Mouse (Mus musculus): ENCODE measurements around the gene Gm17364. TPM values are rescaled to one million over a fixed set of nuclear protein-coding genes. Genes with fewer than 3 reads are reported as not detected.
A peak's percentile ranks its signal among the peaks of the same experiment; 100 is the strongest.
"Not testable (repeated sequence)": the region's sequence is repeated elsewhere in the genome, so short reads cannot be mapped to it uniquely, and the experiment has no call there.

The Gm17364 gene
- total RNA-seq, 2 experiments from 2014 or later: not detected

- intact Hi-C loops (cut with DNase I; ENCODE audit: low total_unique reads): no loop called here
- DNase-seq: no peak
Observed at GRCm38 (mm10) chr13:41256126-41256525, 17.7 kb downstream of the Gm17364 start.

- intact Hi-C loops (cut with DNase I; ENCODE audit: low total_unique reads): no loop called here
- no peak for DNase-seq
Observed at GRCm38 (mm10) chr13:41252736-41253135, 21.0 kb downstream of the Gm17364 start.

- no peak for DNase-seq
- intact Hi-C loops (cut with DNase I; ENCODE audit: low total_unique reads): no loop called here
Observed at GRCm38 (mm10) chr13:41252141-41252540, 21.6 kb downstream of the Gm17364 start.

- intact Hi-C loops (cut with DNase I; ENCODE audit: low total_unique reads): no loop called here
- DNase-seq: no peak
Observed at GRCm38 (mm10) chr13:41251667-41252066, 22.1 kb downstream of the Gm17364 start.

GRCm38 (mm10) chr13:41251232-41251631, 22.5 kb downstream of the Gm17364 start:
- intact Hi-C loops (cut with DNase I; ENCODE audit: low total_unique reads); DNase-seq: not testable (repeated sequence)

GRCm38 (mm10) chr13:41250318-41250981, 23.3 kb downstream of the Gm17364 start:
- no peak for DNase-seq
- intact Hi-C loops (cut with DNase I; ENCODE audit: low total_unique reads): no loop called here

GRCm38 (mm10) chr13:41249538-41250317, 24.0 kb downstream of the Gm17364 start, which contains the start of gene Smim13:
TSS of gene Smim13 (plus strand) at chr13:41249844.
- peak; percentile 93 for DNase-seq
- intact Hi-C loops (cut with DNase I; ENCODE audit: low total_unique reads): no loop called here

GRCm38 (mm10) chr13:41248751-41249520, 24.8 kb downstream of the Gm17364 start:
- no peak for DNase-seq
- intact Hi-C loops (cut with DNase I; ENCODE audit: low total_unique reads): no loop called here

GRCm38 (mm10) chr13:41244306-41244830, 29.4 kb downstream of the Gm17364 start:
- DNase-seq: no peak
- intact Hi-C loops (cut with DNase I; ENCODE audit: low total_unique reads): no loop called here

- DNase-seq: no peak
- intact Hi-C loops (cut with DNase I; ENCODE audit: low total_unique reads): no loop called here
Observed at GRCm38 (mm10) chr13:41241557-41241956, 32.2 kb downstream of the Gm17364 start.

GRCm38 (mm10) chr13:41238805-41239130, 35.0 kb downstream of the Gm17364 start:
- intact Hi-C loops (cut with DNase I; ENCODE audit: low total_unique reads): loop anchor here (2.0 to 10.0 kb wide), 2 partner anchors 94 to 454 kb away; no protein-coding TSS in a partner anchor
- DNase-seq: no peak

- no peak for DNase-seq
- intact Hi-C loops (cut with DNase I; ENCODE audit: low total_unique reads): loop anchor here (2.0 to 10.0 kb wide), 2 partner anchors 93 to 453 kb away; no protein-coding TSS in a partner anchor
Observed at GRCm38 (mm10) chr13:41238035-41238804, 35.6 kb downstream of the Gm17364 start.

GRCm38 (mm10) chr13:41235845-41236741, 37.7 kb downstream of the Gm17364 start:
- intact Hi-C loops (cut with DNase I; ENCODE audit: low total_unique reads): loop anchor here (10.0 kb wide), 1 partner anchor 451 kb away; no protein-coding TSS in a partner anchor
- no peak for DNase-seq

- intact Hi-C loops (cut with DNase I; ENCODE audit: low total_unique reads): loop anchor here (10.0 kb wide), 1 partner anchor 450 kb away; no protein-coding TSS in a partner anchor
- DNase-seq: no peak
Observed at GRCm38 (mm10) chr13:41235181-41235580, 38.6 kb downstream of the Gm17364 start.

GRCm38 (mm10) chr13:41233241-41233640, 40.5 kb downstream of the Gm17364 start:
- intact Hi-C loops (cut with DNase I; ENCODE audit: low total_unique reads): loop anchor here (10.0 kb wide), 1 partner anchor 448 kb away; no protein-coding TSS in a partner anchor
- DNase-seq: no peak

GRCm38 (mm10) chr13:41232209-41232608, 41.6 kb downstream of the Gm17364 start:
- intact Hi-C loops (cut with DNase I; ENCODE audit: low total_unique reads): loop anchor here (10.0 kb wide), 1 partner anchor 447 kb away; no protein-coding TSS in a partner anchor
- DNase-seq: no peak

- DNase-seq: no peak
- intact Hi-C loops (cut with DNase I; ENCODE audit: low total_unique reads): loop anchor here (10.0 kb wide), 1 partner anchor 447 kb away; no protein-coding TSS in a partner anchor
Observed at GRCm38 (mm10) chr13:41231389-41231983, 42.3 kb downstream of the Gm17364 start.

Measured in gastrocnemius, postnatal 14 days (tissue).